Mouse (Mus musculus): ENCODE measurements around the gene Runx2. TPM values are rescaled to one million over a fixed set of nuclear protein-coding genes. Genes with fewer than 3 reads are reported as not detected.

The Runx2 gene
- polyA plus RNA-seq (2015; fragmentation: Nextera tagmentation; extraction: Ambion mirVana): 0.89 and 1.5 TPM in 2 replicates

DNA sequence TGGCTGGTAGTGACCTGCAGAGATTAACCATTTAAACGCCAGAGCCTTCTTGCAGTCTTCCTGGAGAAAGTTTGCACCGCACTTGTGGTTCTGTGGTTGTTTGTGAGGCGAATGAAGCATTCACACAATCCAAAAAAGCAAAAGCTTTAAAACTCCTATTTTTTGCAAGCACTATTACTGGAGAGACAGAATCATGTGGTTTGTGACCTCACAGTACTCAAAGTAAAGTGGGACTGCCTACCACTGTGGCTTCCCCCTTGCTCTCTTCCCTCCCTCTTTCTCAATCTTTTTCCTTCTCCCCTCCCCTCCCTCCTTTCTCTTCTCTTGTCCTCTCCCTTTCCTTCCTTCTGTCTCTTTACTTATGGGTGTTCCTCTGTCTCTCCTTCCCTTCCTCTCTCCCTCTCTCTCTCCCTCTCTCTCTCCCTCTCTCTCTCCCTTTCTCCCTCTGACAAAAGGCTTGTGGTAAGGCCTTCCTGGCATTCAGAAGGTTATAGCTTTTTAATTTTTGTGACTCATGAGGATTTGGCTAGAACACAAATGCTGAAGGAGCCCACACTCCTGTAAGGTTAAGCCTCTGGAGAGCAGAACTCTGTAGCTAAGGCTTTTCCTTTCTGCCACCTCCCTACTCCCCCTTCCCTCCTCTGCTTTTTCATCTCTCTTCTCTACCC, at the start of gene Runx2:
Runx2 (minus strand) TSS at position 290 of the 668 bp plus-strand sequence.
- Histone ChIP-seq H3K4me1 (ENCODE audit: control insufficient read depth, insufficient read depth, low read length) (0 out of 2 replicates have a peak, but pooled peaks cover 2% of the 10 kb centered on the region), H3K9ac (ENCODE audit: low read length) (no peak within 1 kb of the TSS), H3K27me3 (ENCODE audit: control insufficient read depth, insufficient read depth, low read length) (no peaks in the 10 kb centered on the region), H3K4me3 (replicated peaks; ENCODE audit: low read length) (no peak within 1 kb of the TSS), H3K9me3 (replicated peaks; ENCODE audit: control insufficient read depth, low read length) (no peaks in the 10 kb centered on the region), H3K36me3 (ENCODE audit: control insufficient read depth, insufficient read depth, low read length) (no peaks in the 10 kb centered on the region), H3K27ac (ENCODE audit: low read length) (no peak within 1 kb of the TSS), H3K4me2 (ENCODE audit: low read depth, low read length) (peak within 1 kb of the TSS; percentile 16; the same call in 1 of the 2 replicates)
- no peak for ATAC-seq (ENCODE audit: insufficient read depth, low FRiP score)
- WGBS: 45% methylated on average over 3 of the region's 3 CpGs

DNA sequence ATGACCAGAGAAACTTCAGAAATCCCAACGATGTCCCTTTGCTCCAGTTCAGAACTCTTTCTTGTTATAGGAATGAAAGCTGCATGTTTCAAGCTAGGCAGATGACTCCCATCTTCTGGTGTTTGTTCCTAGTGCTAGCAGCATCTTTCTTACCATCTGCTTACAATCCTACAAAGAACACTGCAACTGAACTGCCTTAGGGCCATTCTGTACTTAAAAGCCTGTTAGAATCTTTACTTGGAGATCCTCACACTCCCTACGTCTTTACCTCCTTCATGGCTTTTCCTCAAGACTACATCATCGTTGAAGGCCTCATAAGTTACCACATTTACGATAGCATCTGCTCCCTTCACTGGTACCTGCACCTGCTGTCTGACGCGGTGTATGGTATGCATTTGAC, 48.6 kb upstream of the Runx2 start:
- Histone ChIP-seq H3K4me2 (ENCODE audit: low read depth, low read length) (no peak overlapping the region), H3K9me3 (replicated peaks; ENCODE audit: control insufficient read depth, low read length) (no peaks in the 10 kb centered on the region), H3K4me1 (ENCODE audit: control insufficient read depth, insufficient read depth, low read length) (no peaks in the 10 kb centered on the region), H3K9ac (ENCODE audit: low read length) (no peak overlapping the region), H3K27ac (ENCODE audit: low read length) (no peak overlapping the region), H3K36me3 (ENCODE audit: control insufficient read depth, insufficient read depth, low read length) (no peaks in the 10 kb centered on the region), H3K4me3 (replicated peaks; ENCODE audit: low read length) (no peak overlapping the region), H3K27me3 (ENCODE audit: control insufficient read depth, insufficient read depth, low read length) (no peaks in the 10 kb centered on the region)
- WGBS: 92% methylated on average over 6 of the region's 6 CpGs
- no peak for ATAC-seq (ENCODE audit: insufficient read depth, low FRiP score)

DNA sequence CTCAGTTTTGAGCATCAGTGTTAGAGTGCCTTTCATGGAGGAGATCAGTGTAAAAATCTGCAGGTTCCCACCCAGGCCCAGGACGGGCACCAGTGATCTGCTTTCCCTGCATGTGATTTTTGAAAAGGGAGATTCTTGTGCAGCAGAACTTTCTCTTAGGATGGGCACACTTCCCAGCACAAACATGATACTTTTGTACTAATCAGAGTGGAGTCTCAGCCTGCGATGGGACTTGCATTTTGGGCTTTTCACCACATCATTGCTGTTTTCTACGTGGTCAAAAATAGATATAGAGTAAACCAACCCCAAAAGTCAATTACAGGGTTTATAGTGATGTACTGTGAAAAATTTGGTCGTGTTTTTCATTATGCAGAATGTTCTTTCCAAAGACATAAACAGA, 27.6 kb upstream of the Runx2 start:
- ATAC-seq (ENCODE audit: insufficient read depth, low FRiP score): no peak
- Histone ChIP-seq H3K4me2 (ENCODE audit: low read depth, low read length) (no peak overlapping the region), H3K27me3 (ENCODE audit: control insufficient read depth, insufficient read depth, low read length) (no peaks in the 10 kb centered on the region), H3K4me3 (replicated peaks; ENCODE audit: low read length) (no peak overlapping the region), H3K27ac (ENCODE audit: low read length) (no peak overlapping the region), H3K36me3 (ENCODE audit: control insufficient read depth, insufficient read depth, low read length) (no peaks in the 10 kb centered on the region), H3K9me3 (replicated peaks; ENCODE audit: control insufficient read depth, low read length) (no peaks in the 10 kb centered on the region), H3K4me1 (ENCODE audit: control insufficient read depth, insufficient read depth, low read length) (no peaks in the 10 kb centered on the region), H3K9ac (ENCODE audit: low read length) (no peak overlapping the region)
- WGBS: 61% methylated on average over 4 of the region's 4 CpGs

DNA sequence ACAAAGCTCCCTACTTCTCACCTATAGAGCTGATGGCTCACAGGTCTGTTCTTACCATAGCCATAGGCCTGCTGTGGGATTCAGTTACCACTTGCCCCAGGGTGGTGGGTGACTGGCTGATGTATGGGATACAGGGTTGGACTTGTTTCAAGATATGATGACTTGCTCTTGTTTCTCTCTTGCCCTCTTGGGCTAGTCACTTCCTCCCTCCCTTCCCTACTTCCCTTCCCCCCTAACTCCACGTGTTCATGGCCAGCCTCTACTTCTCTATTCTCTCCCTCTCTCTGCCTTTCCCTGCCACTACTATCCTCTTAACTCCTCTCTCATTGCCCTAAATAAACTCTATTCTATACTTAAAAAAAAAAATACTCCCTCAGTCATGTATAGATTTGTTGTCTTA, 16.6 kb upstream of the Runx2 start:
- H3K9me3 ChIP-seq (replicated peaks; ENCODE audit: control insufficient read depth, low read length): no peaks in the 10 kb centered on the region
- ATAC-seq (ENCODE audit: insufficient read depth, low FRiP score): no peak
- no peak overlapping the region for H3K9ac ChIP-seq (ENCODE audit: low read length)
- no peaks in the 10 kb centered on the region for H3K36me3 ChIP-seq (ENCODE audit: control insufficient read depth, insufficient read depth, low read length)
- H3K27me3 ChIP-seq (ENCODE audit: control insufficient read depth, insufficient read depth, low read length): no peaks in the 10 kb centered on the region
- no peaks in the 10 kb centered on the region for H3K4me1 ChIP-seq (ENCODE audit: control insufficient read depth, insufficient read depth, low read length)
- no peak overlapping the region for H3K27ac ChIP-seq (ENCODE audit: low read length)
- H3K4me2 ChIP-seq (ENCODE audit: low read depth, low read length): no peak overlapping the region
- no peak overlapping the region for H3K4me3 ChIP-seq (replicated peaks; ENCODE audit: low read length)
- WGBS: 78% methylated on average over 1 of the region's 1 CpGs

DNA sequence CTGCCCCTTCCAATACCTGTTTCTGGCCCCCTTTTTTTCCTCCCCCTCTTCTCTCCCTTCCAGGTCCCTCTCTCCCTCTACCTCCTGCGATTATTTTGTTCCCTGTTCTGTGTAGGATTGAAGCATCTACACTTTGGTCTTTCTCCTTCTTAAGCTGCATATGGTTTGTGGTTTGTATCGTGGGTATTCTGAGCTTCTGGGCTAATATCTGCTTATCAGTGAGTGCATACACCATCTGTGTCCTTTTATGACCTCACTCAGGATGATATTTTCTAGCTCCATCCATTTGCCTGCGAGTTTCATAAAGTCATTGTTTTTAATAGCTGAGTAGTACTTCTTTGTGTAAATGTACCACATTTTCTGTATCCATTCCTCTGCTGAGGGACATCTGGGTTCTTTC, 15.0 kb upstream of the Runx2 start:
- no peak for ATAC-seq (ENCODE audit: insufficient read depth, low FRiP score)
- H3K9ac ChIP-seq (ENCODE audit: low read length): no peak overlapping the region
- H3K27ac ChIP-seq (ENCODE audit: low read length): no peak overlapping the region
- H3K27me3 ChIP-seq (ENCODE audit: control insufficient read depth, insufficient read depth, low read length): no peaks in the 10 kb centered on the region
- H3K9me3 ChIP-seq (replicated peaks; ENCODE audit: control insufficient read depth, low read length): no peaks in the 10 kb centered on the region
- H3K4me1 ChIP-seq (ENCODE audit: control insufficient read depth, insufficient read depth, low read length): no peaks in the 10 kb centered on the region
- no peak overlapping the region for H3K4me2 ChIP-seq (ENCODE audit: low read depth, low read length)
- H3K4me3 ChIP-seq (replicated peaks; ENCODE audit: low read length): no peak overlapping the region
- WGBS: 82% methylated on average over 3 of the region's 3 CpGs
- no peaks in the 10 kb centered on the region for H3K36me3 ChIP-seq (ENCODE audit: control insufficient read depth, insufficient read depth, low read length)

DNA sequence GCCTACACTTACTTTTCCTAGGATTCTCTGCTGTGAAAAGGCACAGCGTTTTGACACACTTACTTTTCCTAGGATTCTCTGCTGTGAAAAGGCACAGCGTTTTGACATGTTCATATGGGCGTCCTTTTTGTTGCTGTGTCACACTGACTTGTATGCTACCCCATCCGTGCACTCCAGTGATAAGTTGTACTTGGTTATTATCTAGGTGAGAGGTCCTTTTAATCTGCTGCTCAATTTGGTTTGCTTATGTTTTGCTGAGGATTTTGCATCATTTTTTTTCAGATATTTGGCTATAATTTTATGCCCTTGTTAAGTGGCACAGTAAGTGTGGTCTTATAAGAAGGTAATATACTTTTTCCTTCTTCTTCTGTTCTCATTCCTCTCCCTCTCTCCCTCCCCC, 13.4 kb upstream of the Runx2 start:
- Histone ChIP-seq H3K27me3 (ENCODE audit: control insufficient read depth, insufficient read depth, low read length) (no peaks in the 10 kb centered on the region), H3K9ac (ENCODE audit: low read length) (no peak overlapping the region), H3K27ac (ENCODE audit: low read length) (no peak overlapping the region), H3K36me3 (ENCODE audit: control insufficient read depth, insufficient read depth, low read length) (no peaks in the 10 kb centered on the region), H3K4me1 (ENCODE audit: control insufficient read depth, insufficient read depth, low read length) (no peaks in the 10 kb centered on the region), H3K4me2 (ENCODE audit: low read depth, low read length) (no peak overlapping the region), H3K9me3 (replicated peaks; ENCODE audit: control insufficient read depth, low read length) (no peaks in the 10 kb centered on the region), H3K4me3 (replicated peaks; ENCODE audit: low read length) (no peak overlapping the region)
- WGBS: 75% methylated on average over 4 of the region's 4 CpGs
- no peak for ATAC-seq (ENCODE audit: insufficient read depth, low FRiP score)

DNA sequence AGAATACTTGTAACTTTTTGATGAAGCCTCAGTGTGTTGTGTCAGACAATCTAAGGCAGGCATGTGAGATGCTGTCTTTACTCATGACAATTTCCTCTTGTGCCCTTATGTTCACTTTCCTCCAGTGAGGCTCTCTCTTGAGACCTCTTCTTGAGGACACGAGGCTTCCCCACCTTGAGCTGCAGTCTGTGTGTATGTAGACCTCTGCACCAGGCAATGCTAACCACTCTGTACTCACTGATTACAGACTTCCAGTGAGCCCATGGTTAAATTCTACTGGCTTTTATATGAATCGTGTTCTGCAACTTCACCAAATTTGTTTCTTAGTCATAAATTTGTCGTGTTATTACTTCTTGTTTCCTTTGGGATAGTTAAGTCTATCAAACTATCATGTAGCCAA, 12.5 kb upstream of the Runx2 start:
- H3K9ac ChIP-seq (ENCODE audit: low read length): no peak overlapping the region
- no peak overlapping the region for H3K4me2 ChIP-seq (ENCODE audit: low read depth, low read length)
- WGBS: 74% methylated on average over 3 of the region's 3 CpGs
- H3K27ac ChIP-seq (ENCODE audit: low read length): no peak overlapping the region
- no peaks in the 10 kb centered on the region for H3K4me1 ChIP-seq (ENCODE audit: control insufficient read depth, insufficient read depth, low read length)
- no peaks in the 10 kb centered on the region for H3K27me3 ChIP-seq (ENCODE audit: control insufficient read depth, insufficient read depth, low read length)
- H3K9me3 ChIP-seq (replicated peaks; ENCODE audit: control insufficient read depth, low read length): no peaks in the 10 kb centered on the region
- no peak for ATAC-seq (ENCODE audit: insufficient read depth, low FRiP score)
- no peaks in the 10 kb centered on the region for H3K36me3 ChIP-seq (ENCODE audit: control insufficient read depth, insufficient read depth, low read length)
- H3K4me3 ChIP-seq (replicated peaks; ENCODE audit: low read length): no peak overlapping the region

DNA sequence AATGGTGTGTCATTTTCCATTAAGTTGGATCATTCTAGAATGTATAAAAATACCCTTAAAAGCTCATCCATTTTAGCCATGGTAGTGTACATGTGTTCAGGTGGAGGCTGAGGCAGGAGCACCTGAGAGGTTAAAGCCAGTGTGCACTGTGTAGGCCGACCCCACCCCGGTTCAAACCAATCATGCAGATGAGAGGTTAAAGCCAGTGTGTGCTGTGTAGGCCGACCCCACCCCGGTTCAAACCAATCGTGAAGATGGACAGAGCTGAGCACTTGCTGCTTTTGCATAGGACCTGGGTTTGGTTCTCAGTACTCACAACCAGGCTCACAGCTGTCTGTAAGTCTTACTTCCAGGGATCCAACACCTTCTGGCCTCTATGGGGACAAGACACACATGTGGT, 7.3 kb upstream of the Runx2 start:
- ATAC-seq (ENCODE audit: insufficient read depth, low FRiP score): no peak
- H3K36me3 ChIP-seq (ENCODE audit: control insufficient read depth, insufficient read depth, low read length): no peaks in the 10 kb centered on the region
- no peak overlapping the region for H3K27ac ChIP-seq (ENCODE audit: low read length)
- WGBS: 89% methylated on average over 5 of the region's 5 CpGs
- H3K4me1 ChIP-seq (ENCODE audit: control insufficient read depth, insufficient read depth, low read length): no peaks in the 10 kb centered on the region
- no peaks in the 10 kb centered on the region for H3K9me3 ChIP-seq (replicated peaks; ENCODE audit: control insufficient read depth, low read length)
- H3K9ac ChIP-seq (ENCODE audit: low read length): no peak overlapping the region
- no peak overlapping the region for H3K4me3 ChIP-seq (replicated peaks; ENCODE audit: low read length)
- no peaks in the 10 kb centered on the region for H3K27me3 ChIP-seq (ENCODE audit: control insufficient read depth, insufficient read depth, low read length)
- H3K4me2 ChIP-seq (ENCODE audit: low read depth, low read length): no peak overlapping the region

DNA sequence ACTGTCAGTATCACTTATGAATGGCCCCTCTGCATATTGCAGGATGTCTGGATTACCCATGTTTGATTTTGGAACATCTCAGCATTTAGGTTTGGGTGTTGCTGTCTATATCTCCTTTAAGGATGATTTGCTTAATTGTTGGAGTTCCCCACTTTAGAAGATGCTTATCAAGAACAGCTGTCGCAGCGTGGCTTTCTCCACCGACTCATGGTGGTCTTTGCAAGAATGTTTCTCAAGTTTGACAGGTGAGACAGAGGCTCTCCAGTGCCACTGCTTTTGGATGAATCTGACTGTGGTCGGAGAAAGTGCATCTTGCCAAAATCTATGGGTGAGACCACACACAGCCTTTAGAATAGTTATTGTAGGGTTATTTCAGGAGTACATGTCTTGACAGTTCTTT, 5.2 kb upstream of the Runx2 start:
- Histone ChIP-seq H3K36me3 (ENCODE audit: control insufficient read depth, insufficient read depth, low read length) (no peaks in the 10 kb centered on the region), H3K4me3 (replicated peaks; ENCODE audit: low read length) (no peak overlapping the region), H3K27ac (ENCODE audit: low read length) (no peak overlapping the region), H3K9me3 (replicated peaks; ENCODE audit: control insufficient read depth, low read length) (no peaks in the 10 kb centered on the region), H3K4me2 (ENCODE audit: low read depth, low read length) (no peak overlapping the region), H3K27me3 (ENCODE audit: control insufficient read depth, insufficient read depth, low read length) (no peaks in the 10 kb centered on the region), H3K9ac (ENCODE audit: low read length) (no peak overlapping the region), H3K4me1 (ENCODE audit: control insufficient read depth, insufficient read depth, low read length) (0 out of 2 replicates have a peak, but pooled peaks cover 2% of the 10 kb centered on the region)
- WGBS: 64% methylated on average over 4 of the region's 4 CpGs
- ATAC-seq (ENCODE audit: insufficient read depth, low FRiP score): no peak
